Mouse (Mus musculus): Measurements from ENCODE around the gene Jdp2. TPM values are rescaled to one million over a fixed set of nuclear protein-coding genes. Genes with fewer than 3 reads are reported as not detected.
A peak's percentile ranks its signal among the peaks of the same experiment; 100 is the strongest.

Jdp2 gene
- polyA plus RNA-seq, 1 experiment: 8.2 TPM

DNA sequence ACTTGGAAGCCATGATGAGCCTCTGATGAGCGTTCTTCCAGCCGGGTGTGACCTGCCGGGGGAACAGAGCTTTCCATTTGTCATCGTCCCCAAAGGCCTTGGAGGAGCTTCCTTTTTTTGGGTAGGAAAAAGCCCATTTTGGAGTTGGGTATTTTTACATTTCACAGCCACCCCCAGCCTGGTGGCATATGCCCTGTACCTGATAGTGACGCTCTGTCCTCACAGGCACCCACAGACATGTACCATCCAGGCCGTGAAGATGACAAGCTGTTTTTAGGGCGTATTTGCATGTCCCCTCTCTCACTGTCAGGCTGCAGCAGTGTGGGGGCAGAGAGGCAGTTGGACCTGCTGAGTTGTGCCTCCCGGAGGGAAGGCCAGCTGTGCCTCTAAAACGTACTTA is 11.3 kb downstream of the Jdp2 start:
- Histone ChIP-seq H3K27ac (ENCODE audit: insufficient read depth, low read depth, low read length) (no peak overlapping the region), H3K4me3 (ENCODE audit: low read depth, low read length) (no peak overlapping the region), H3K4me1 (ENCODE audit: control insufficient read depth, insufficient read depth, insufficient read length, low read length) (no peaks in the 10 kb centered on the region), H3K27me3 (ENCODE audit: control insufficient read depth, insufficient read depth, low read length) (no peaks in the 10 kb centered on the region), H3K36me3 (ENCODE audit: control insufficient read depth, insufficient read depth, low read length) (peaks cover 4% of the 10 kb centered on the region; the same call in 1 of the 2 replicates)
- WGBS: 89% methylated on average over 9 of the region's 9 CpGs
- TF ChIP-seq CTCF (IDR thresholded peaks at IDR 0.05; ENCODE audit: extremely low read depth, insufficient read length, insufficient replicate concordance, low read depth, low read length): no peak
- TF ChIP-seq POLR2A (IDR thresholded peaks at IDR 0.05; ENCODE audit: low read depth, low read length): no peak

DNA sequence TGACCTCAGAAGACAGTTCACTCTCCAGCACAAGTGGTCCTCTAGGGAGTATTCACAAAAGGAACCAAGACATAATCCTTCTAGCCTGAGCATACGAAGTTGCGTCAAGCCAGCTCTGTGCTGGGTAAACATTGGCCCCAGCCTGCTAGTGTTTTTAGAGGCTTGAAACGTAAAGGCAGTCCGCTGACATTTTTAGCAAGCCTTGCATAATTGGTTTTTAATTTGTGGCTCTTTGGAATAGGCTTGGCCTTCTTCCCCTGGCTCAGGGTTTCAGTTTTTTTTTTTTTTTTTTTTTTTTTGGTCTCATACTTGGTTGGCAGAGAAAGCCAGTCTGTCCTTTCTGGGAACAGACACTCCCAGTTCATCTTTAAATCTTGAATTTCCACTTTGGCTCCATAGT is 15.3 kb downstream of the Jdp2 start:
- Histone ChIP-seq H3K4me1 (ENCODE audit: control insufficient read depth, insufficient read depth, insufficient read length, low read length) (peaks cover under 1% of the 10 kb centered on the region; the same call in 1 of the 2 replicates), H3K27ac (ENCODE audit: insufficient read depth, low read depth, low read length) (no peak overlapping the region), H3K27me3 (ENCODE audit: control insufficient read depth, insufficient read depth, low read length) (no peaks in the 10 kb centered on the region), H3K4me3 (ENCODE audit: low read depth, low read length) (no peak overlapping the region), H3K36me3 (ENCODE audit: control insufficient read depth, insufficient read depth, low read length) (peaks cover 4% of the 10 kb centered on the region; the same call in 1 of the 2 replicates)
- no peak for TF ChIP-seq CTCF (IDR thresholded peaks at IDR 0.05; ENCODE audit: extremely low read depth, insufficient read length, insufficient replicate concordance, low read depth, low read length)
- no peak for TF ChIP-seq POLR2A (IDR thresholded peaks at IDR 0.05; ENCODE audit: low read depth, low read length)
- WGBS: 53% methylated on average over 4 of the region's 4 CpGs

DNA sequence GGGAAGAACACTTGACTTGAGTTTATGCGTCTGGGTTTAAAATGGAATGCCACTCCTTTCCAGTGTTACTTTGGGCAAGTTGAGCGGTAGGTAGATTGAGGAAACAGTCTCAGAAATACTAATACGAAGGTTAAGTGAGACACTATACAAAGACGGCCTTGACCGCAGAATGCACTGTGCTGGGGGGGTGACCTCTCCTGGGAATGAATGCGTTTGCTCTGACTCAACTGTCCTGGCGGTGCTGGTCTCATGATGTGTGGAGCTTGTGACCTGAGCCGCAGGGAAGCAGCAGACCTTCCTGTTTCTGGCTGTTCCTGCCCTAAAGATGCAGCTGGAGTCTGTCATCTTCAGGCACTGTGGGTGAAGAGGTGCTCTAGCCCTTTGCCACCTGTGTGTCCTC is 16.7 kb downstream of the Jdp2 start:
- no peak for TF ChIP-seq POLR2A (IDR thresholded peaks at IDR 0.05; ENCODE audit: low read depth, low read length)
- TF ChIP-seq CTCF (IDR thresholded peaks at IDR 0.05; ENCODE audit: extremely low read depth, insufficient read length, insufficient replicate concordance, low read depth, low read length): no peak
- no peak overlapping the region for H3K27ac ChIP-seq (ENCODE audit: insufficient read depth, low read depth, low read length)
- no peaks in the 10 kb centered on the region for H3K27me3 ChIP-seq (ENCODE audit: control insufficient read depth, insufficient read depth, low read length)
- H3K36me3 ChIP-seq (ENCODE audit: control insufficient read depth, insufficient read depth, low read length): no peaks in the 10 kb centered on the region
- 63% methylated on average over 8 of the region's 8 CpGs for WGBS
- no peak overlapping the region for H3K4me3 ChIP-seq (ENCODE audit: low read depth, low read length)
- peaks cover 12% of the 10 kb centered on the region; the same call in 1 of the 2 replicates for H3K4me1 ChIP-seq (ENCODE audit: control insufficient read depth, insufficient read depth, insufficient read length, low read length)

DNA sequence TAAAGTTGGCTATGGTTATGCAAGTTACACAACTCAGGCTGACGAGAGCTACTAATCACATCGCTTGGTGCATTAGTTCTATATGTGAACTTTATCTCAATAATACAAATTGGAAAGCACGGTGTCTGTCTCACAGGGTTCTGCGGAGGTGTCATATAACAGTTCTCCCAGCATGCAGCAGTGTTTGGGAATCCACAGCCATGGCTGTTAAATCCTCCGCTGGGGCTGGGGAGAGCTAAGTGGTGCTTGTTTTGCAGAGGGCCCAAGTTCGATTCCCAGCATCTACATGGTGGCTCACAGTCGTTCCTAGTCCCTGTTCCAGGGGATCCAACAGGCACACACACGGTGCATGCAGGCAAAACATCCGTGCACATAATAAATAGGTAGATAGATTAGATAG is 19.1 kb downstream of the Jdp2 start:
- 74% methylated on average over 9 of the region's 9 CpGs for WGBS
- no peak overlapping the region for H3K27ac ChIP-seq (ENCODE audit: insufficient read depth, low read depth, low read length)
- TF ChIP-seq CTCF (IDR thresholded peaks at IDR 0.05; ENCODE audit: extremely low read depth, insufficient read length, insufficient replicate concordance, low read depth, low read length): no peak
- no peak for TF ChIP-seq POLR2A (IDR thresholded peaks at IDR 0.05; ENCODE audit: low read depth, low read length)
- no peaks in the 10 kb centered on the region for H3K36me3 ChIP-seq (ENCODE audit: control insufficient read depth, insufficient read depth, low read length)
- H3K4me3 ChIP-seq (ENCODE audit: low read depth, low read length): no peak overlapping the region
- H3K27me3 ChIP-seq (ENCODE audit: control insufficient read depth, insufficient read depth, low read length): no peaks in the 10 kb centered on the region
- H3K4me1 ChIP-seq (ENCODE audit: control insufficient read depth, insufficient read depth, insufficient read length, low read length): peaks cover 12% of the 10 kb centered on the region; the same call in 1 of the 2 replicates

DNA sequence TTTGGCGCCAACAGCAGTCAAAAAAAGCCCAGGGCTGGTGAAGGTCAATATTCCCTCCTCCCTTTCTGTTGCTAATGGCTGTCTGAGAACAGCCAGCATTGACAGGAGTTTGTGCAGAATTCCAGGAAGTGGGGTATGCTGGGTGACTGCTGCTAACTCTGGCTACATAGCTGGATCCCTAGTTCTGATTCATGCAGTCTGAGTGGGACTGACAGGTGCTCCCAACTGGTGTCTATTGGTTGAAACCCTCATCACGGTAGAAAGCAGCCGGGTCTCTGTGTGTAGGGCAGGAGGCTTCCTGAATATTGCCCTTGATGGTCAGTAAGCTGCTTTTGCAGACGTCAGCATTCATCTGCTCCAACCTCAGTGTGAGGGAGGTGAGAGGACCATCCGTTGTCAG is 19.6 kb downstream of the Jdp2 start:
- Histone ChIP-seq H3K27me3 (ENCODE audit: control insufficient read depth, insufficient read depth, low read length) (no peaks in the 10 kb centered on the region), H3K4me3 (ENCODE audit: low read depth, low read length) (no peak overlapping the region), H3K4me1 (ENCODE audit: control insufficient read depth, insufficient read depth, insufficient read length, low read length) (peaks cover 12% of the 10 kb centered on the region; the same call in 1 of the 2 replicates), H3K36me3 (ENCODE audit: control insufficient read depth, insufficient read depth, low read length) (no peaks in the 10 kb centered on the region), H3K27ac (ENCODE audit: insufficient read depth, low read depth, low read length) (no peak overlapping the region)
- WGBS: 68% methylated on average over 5 of the region's 5 CpGs
- TF ChIP-seq POLR2A (IDR thresholded peaks at IDR 0.05; ENCODE audit: low read depth, low read length): no peak
- no peak for TF ChIP-seq CTCF (IDR thresholded peaks at IDR 0.05; ENCODE audit: extremely low read depth, insufficient read length, insufficient replicate concordance, low read depth, low read length)

DNA sequence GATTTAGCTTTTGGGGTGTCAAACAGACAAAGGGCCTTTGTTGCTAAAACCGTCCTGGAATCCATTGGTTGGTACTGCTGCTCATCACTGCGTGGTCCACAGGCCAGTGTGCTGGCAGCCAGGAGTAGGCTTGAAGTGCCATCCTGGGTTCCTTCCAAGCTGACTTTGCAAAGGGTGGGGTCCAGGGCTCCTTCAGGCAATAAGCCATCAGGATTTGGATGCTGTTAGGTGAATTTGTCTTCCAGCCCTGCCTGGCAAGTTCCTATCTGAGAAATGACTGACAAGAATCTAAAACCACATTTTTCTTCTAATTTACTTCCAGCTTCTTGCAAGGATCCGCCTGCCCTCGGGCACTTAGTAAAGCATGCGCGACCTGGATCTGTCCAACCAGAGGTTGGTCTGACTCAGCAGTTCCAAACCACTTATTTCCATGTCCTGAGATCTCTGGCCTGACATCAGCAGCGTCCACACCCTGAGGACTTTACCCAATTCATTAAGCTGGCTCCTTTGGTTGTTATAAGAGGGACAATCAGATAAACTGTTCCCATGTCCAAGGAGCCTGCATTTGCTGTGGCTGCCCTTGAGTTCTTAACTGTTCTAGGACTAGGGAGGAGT is 20.6 kb downstream of the Jdp2 start:
- peaks cover 12% of the 10 kb centered on the region for H3K4me1 ChIP-seq (ENCODE audit: control insufficient read depth, insufficient read depth, insufficient read length, low read length)
- H3K27ac ChIP-seq (ENCODE audit: insufficient read depth, low read depth, low read length): 0 out of 2 replicates have a peak overlapping the region, but pooled peaks have one; percentile 9
- TF ChIP-seq CTCF (IDR thresholded peaks at IDR 0.05; ENCODE audit: extremely low read depth, insufficient read length, insufficient replicate concordance, low read depth, low read length): no peak
- TF ChIP-seq POLR2A (IDR thresholded peaks at IDR 0.05; ENCODE audit: low read depth, low read length): no peak
- no peak overlapping the region for H3K4me3 ChIP-seq (ENCODE audit: low read depth, low read length)
- WGBS: 46% methylated on average over 7 of the region's 7 CpGs
- no peaks in the 10 kb centered on the region for H3K27me3 ChIP-seq (ENCODE audit: control insufficient read depth, insufficient read depth, low read length)
- H3K36me3 ChIP-seq (ENCODE audit: control insufficient read depth, insufficient read depth, low read length): no peaks in the 10 kb centered on the region

DNA sequence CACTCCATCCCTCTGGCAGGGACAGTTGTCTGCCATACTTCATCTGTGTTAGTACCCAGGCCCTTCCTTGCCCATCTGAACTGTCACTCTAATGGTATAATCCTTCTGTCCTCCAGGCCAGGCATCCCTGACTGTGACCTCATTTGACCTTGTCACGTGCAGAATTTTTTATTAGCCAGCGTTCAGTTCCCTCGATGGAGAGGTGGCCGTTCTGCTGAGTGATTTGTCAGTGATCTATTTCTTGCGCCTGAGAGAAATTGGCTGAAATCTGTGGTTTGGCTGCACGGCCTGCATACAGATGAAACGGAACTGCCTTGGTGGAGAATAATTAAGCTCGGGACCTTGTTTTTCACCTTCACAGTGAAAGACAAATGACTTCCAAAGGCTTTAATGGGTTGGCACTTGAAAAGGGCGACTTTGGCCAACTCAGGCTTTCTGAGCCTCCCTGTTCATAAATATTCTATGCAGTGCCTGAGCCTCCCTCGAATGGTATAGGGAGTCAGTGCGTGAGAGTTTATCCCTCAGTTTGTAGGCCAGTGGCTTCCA is 21.1 kb downstream of the Jdp2 start:
- Histone ChIP-seq H3K27ac (ENCODE audit: insufficient read depth, low read depth, low read length) (no peak overlapping the region), H3K27me3 (ENCODE audit: control insufficient read depth, insufficient read depth, low read length) (no peaks in the 10 kb centered on the region), H3K4me1 (ENCODE audit: control insufficient read depth, insufficient read depth, insufficient read length, low read length) (peaks cover 12% of the 10 kb centered on the region), H3K4me3 (ENCODE audit: low read depth, low read length) (no peak overlapping the region), H3K36me3 (ENCODE audit: control insufficient read depth, insufficient read depth, low read length) (no peaks in the 10 kb centered on the region)
- TF ChIP-seq CTCF (IDR thresholded peaks at IDR 0.05; ENCODE audit: extremely low read depth, insufficient read length, insufficient replicate concordance, low read depth, low read length) (no peak), POLR2A (IDR thresholded peaks at IDR 0.05; ENCODE audit: low read depth, low read length) (no peak)
- 61% methylated on average over 11 of the region's 11 CpGs for WGBS

Data from small intestine, adult 2 months (tissue).